Mouse (Mus musculus): ENCODE results near the gene Acat3.

GRCm38 (mm10) chr17:12904349-12904748 is 36.1 kb downstream of the Acat3 start:
- TF ChIP-seq CTCF (IDR thresholded peaks at IDR 0.05; ENCODE audit: insufficient read depth, low read depth, low read length) (no peak), POLR2A (IDR thresholded peaks at IDR 0.05; ENCODE audit: insufficient read depth, low read depth, low read length) (no peak)
